Mouse (Mus musculus) gastrocnemius, postnatal 36 days (tissue): ENCODE measurements around the gene Cux2. TPM values are rescaled to one million over a fixed set of nuclear protein-coding genes. Genes with fewer than 3 reads are reported as not detected.

ENCODE experiments used
- DNase-seq, 2 experiments: peaks; one replicate each; pipeline ENCODE4 v3.0.0; 2022
- intact Hi-C: fragments of 180-260 bp; cut with DNase I; formaldehyde crosslinking; loops from one replicate; pipeline ENCODE4 v1.15.1; 2025
- total RNA-seq, 2 experiments: library from RNA; stranded (reverse); gene quantifications; 2 replicates each; pipeline ENCODE4 v1.2.3; 2021

Cux2 gene
- total RNA-seq, 2 experiments from 2014 or later: 1.9 to 2.3 TPM

DNA sequence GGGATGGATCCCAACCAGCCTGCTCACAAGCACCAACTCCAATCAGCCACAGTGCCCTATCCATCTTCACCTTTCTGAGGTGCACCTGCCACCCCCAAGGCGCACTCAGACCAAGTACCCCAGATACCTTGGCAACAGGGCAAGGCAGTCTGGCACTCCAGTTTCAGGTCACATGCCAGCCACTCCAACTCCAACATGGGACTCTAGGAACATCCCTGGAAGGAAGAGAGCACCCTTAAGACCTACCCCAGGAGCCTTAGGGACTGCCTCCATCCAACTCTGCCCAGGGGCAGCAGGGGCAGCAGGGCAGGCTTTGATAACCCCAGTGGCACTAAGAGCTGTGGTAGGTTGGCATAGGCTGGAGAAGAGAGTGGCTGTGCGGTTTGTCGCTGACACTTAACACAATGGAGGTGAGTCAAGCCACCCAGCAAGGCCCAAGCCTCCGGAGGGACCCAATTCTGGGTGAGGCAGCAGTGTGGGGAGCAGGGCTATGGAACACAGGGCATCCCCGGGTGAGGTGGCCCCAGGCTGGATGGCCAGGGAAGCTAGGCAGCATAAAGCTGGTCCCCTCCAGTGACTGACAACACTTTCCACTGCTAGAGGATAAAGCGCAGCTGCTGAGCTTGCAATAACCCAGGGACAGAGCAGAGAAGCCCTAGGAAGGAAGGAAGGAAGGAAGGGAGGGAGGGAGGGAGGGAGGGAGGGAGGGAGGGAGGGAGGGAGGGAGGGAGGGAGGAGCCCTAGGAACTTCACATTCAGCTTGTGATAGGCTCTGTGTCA lies 217.3 kb downstream of the Cux2 start:
- intact Hi-C loops: no loop called here
- DNase-seq: no peak

DNA sequence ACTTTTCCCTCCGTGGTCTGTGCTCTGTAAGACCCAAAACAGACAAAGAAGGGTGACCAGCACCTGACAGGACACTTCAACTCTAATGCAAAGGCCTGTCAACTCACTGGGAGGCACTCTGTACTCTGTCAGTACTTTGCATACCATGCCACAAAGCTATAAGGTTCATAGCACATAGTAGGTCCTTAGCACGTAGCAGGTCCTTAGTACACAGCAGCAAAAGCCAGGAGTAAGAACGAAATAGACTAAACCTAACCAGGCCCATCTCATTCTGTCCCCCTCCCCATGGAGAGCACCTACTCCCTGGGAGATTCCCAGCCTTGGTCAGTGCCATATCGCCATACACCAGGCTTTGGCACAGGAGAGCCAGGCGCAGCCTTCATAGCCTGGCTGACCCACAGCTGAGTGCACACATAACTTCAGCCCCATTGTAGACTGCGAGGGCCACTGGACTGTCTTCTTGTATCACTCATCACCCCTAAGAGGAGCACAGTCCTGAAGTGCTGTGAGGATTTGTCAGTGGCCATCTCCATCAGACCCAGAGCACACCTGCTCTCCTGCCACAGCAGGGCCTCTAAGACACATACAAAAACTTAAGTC lies 218.8 kb downstream of the Cux2 start:
- intact Hi-C loops: no loop called here

DNA sequence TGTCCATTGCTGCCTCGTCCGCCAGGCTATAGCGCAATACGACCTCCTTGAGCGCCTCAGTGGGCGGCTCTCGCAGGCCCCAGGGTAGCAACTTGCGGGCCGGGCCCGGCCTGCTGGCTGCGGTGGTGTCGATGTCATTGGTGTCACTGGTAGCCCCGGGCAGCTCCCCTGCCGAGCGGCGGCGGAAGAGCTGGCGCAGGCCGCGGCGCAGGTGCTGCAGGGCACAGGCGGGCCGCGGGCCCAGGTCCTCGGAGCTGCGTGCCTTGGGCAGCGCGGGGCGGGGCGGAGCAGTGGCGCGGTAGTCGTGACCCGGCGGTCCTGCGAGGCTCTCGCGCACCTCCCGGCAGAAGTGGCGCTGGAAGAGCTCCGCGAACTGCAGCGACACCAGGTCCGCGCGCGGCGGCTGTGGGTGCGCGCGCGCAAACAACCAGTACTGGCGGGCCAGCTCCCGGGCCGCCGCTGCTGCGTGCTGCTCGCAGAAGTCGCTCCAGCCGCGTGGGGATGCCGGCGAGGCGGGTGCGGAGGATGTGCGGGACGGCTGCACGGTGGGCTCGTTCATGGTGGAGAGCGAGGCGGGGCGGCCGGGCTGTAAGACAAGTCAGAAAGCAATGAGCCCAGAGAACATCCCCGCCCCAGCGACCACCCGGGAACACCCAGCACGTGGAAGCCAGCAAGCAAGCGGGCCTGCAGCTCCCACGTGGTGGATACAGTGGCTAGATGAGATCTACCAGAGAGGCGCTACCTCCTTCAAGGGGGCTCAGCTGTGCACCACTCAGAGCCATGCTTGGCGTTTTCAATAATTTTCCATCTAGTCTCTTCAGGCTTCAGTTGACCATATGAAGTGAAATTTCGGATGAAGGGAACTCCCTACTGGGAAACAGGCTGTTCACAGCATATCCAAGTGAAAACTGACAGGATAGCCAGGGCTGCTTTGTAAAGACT lies 221.1 kb downstream of the Cux2 start:
- no peak for DNase-seq
- intact Hi-C loops: no loop called here

More for the DNA sequence above, 218.8 kb downstream of the Cux2 start:
- no peak for DNase-seq

DNA sequence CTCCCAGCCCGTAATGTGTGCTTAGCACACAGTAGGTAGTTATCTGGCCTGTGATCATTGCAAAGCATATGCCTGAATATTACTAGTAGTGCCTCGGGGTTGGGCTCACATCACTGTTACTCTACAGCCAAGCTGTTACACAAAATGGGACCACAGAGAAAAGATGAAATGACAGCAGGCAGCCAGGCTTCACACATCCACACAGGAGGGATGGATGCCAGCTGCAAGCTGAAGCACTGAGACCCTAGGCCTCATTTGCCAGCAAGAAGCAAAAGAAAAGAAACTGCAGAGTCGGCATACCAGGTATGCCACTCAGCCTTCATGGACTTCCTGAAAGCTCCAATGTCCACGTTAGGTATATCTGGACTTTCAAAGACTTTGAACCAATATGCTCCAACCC lies 222.0 kb downstream of the Cux2 start:
- no peak for DNase-seq
- intact Hi-C loops: no loop called here

DNA sequence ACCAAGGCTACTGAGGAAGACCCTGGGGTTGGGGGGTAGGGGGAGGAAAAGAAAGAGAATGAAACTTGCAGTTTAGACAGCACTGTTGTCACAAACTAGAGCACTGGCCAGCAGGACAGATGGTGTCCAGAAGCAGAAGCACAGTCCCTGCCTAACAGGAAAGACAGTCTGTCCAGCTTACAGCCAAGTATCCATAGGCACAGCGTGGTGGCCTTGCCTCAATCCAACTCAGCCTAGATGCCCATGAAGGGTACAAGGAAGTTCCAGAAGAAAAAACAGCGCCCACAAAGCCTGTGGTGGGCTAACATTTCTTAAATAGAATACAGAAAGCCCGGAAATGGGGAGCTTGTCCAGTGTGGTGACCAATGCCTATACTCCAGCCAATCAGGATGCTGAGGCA lies 224.3 kb downstream of the Cux2 start:
- intact Hi-C loops: no loop called here
- DNase-seq: no peak

DNA sequence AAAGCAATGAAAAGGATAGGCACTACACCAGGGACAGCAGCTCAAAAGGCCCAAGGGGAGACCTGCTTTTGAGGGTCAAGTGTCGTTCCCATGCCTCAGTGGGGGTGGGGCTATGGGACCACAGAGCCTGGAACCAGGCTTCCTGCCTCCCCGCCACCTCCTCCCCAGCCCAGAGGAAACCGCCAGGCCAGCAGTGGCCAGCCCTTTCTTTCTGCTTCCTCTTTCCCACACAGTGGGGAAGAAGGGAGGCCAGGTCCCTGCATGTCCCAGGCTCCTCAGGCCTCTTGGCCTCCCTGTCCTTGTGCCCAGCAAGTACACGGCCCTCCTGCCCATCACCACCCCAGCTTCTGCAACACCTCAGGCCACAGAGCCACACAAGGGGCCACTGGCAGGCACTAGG lies 225.8 kb downstream of the Cux2 start:
- peak in 1 of 2 experiments; percentile 17 for DNase-seq
- intact Hi-C loops: no loop called here

DNA sequence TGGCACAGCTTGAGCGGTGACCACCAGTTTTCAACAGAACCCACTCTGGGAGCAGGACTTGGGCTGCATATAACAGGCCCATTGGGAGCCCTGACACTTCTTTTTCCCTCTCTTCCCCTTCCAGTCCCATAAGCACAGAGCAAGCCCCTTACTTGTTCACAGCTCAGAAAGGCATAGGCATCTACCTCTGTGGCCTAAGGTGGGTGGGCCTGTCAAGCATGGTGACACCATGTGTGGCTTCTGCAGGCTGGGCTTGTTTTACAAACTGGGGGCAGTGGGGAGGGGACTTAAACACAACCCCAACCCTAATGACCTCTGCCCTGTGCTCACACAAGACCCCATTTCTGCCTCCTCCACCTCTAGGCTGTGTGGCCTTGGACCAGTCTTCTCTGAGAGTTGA lies 226.2 kb downstream of the Cux2 start:
- DNase-seq: no peak

DNA sequence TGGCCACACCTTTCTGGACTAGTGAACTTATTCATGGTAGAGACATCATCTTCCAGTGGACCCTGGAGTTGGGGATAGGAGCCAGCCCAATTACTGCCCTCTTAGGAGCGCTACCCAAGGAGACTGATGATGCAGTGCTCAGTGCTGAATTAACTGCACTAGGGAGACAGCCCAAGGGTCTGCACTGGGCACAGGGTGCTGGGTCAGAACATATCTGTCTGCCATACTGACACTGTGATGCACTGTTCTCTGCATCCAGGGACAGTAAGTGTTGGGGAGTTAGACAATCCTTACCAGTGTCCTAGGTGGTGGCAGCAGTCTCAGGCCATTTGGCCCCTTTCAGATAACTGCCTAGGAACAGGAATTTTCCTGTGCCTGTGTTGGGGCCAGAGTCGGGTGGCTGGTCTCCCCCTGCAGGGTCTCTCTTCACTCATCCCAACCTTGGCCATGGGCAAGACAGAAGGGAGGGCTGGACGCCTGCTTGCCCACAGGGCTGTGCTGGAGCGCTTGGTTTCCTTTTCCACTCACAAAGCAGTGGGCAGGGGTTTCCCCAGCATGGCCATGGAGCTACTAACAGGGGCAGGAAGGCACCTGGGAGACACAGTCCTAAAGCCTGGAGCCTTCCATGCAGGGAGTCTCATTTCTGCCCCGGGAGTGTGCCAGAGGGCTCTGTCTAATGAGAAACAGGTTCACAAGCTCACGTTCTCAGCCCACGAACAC lies 227.0 kb downstream of the Cux2 start:
- intact Hi-C loops: no loop called here
- DNase-seq: no peak

More for the DNA sequence above, 226.2 kb downstream of the Cux2 start:
- intact Hi-C loops: no loop called here

DNA sequence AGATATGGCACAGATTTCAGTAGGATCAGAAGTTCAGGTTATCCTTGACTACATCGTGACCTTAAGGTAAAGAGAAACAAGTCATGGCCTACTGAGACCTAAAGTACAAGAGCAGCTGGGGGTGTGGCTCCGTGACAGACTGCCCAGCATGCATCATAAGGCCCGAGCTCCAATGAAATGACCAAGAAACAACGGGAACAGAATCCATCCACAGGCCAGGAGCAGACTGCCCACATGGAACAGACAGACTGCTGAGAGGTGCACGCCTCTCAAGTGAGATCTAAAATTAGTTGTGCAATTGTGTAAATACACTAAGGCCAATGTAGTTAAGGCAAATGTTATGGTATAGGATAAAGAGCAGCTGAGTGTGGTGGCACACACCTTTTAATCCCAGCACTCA lies 228.3 kb downstream of the Cux2 start:
- intact Hi-C loops: no loop called here
- no peak for DNase-seq

DNA sequence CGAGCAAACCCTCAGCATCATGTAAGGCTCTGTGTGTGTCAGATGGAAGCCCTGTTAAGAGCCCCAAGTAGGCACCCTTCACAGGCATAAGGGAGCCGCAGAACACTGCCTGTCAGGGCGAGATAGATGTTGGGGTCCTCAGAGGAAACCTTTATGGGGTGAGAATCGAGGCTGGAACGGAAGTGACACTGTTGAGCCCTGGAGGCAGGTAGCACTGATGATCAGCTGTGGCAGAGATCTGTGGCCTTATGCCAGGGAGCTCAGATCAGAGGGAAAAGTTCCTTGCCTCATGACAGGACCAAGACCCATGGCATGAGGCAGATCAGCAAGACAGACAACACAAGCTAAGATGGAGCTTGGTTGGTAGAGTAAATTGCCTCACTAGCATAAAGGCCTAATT lies 228.8 kb downstream of the Cux2 start:
- DNase-seq: no peak
- intact Hi-C loops: no loop called here

DNA sequence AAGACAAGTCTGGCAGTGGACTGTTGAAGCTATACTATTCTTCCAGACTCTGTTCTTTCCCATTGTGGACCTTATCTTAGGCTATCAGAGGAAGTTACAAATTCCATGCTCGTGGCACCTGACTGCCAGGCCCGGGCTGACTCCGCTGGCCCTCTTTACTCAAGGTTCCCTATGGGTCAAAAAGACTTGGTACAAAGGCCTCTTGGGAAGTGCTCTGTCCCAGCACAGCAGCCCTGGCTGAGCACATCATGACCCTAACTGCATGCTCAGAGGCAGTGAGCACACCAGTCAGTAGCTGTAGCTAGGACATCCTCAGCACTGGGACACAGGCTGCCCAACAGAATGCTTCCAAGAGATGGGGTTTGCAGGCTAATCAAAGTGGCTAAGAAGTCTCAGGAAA lies 229.2 kb downstream of the Cux2 start:
- DNase-seq: no peak
- intact Hi-C loops: no loop called here

DNA sequence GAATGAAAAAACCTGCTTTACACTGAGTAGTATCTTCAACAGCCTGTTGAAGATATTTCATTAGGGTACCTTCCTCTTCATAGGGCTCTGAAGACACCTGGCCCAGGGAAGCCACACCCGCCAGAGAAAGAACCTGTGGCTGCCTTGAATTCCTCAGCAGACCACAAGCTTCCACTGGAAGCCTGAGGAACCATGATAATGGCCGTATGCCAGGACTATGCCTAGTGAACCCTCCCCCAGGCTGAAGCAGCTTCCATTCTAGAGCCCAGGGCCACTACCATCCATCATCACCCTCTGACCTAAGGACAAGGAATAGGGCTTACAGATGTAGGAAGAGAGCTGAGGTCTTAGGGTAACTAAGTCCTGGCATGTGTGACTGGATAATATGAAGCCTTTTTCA lies 229.7 kb downstream of the Cux2 start:
- DNase-seq: no peak
- intact Hi-C loops: no loop called here

DNA sequence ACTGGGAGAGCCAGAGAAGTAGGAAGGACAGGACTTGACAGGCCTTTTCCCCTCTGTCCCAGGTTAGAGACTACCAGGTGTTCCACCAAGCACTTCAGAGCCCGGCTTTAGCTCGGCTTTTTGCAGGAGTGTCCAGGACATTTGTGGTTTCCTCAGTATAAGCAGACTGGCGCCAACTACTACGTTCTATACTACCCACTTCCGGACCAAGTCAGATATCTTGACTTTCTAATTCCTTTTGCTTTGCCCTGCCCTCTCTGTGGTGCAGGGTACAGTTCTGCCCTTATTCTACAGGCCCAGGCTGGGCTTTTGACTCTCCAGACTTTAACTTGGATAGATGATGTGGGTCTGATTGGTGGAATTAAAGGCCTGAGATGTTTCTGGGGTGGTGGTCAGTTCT lies 230.3 kb downstream of the Cux2 start:
- DNase-seq: no peak
- intact Hi-C loops: no loop called here

DNA sequence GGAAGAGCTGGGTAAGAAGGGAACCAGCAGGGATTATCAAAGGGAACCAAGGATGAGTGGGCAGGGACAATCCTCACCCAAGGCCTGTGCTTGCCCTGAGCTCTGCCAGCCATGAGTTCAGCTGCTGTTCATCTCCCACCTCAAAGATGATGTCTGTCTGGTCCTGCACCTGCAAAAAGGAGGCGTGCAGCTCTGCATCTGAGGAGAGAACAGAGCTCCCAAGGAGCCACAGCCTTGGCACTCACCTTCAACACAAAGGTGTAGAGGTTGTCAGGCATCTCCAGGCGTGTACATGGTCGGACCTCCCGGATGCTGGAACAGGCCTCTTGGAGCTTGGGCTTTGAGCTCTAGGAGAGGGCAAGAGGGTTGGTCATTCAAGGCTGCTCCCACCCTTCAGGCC lies 231.0 kb downstream of the Cux2 start:
- intact Hi-C loops: no loop called here
- DNase-seq: no peak

DNA sequence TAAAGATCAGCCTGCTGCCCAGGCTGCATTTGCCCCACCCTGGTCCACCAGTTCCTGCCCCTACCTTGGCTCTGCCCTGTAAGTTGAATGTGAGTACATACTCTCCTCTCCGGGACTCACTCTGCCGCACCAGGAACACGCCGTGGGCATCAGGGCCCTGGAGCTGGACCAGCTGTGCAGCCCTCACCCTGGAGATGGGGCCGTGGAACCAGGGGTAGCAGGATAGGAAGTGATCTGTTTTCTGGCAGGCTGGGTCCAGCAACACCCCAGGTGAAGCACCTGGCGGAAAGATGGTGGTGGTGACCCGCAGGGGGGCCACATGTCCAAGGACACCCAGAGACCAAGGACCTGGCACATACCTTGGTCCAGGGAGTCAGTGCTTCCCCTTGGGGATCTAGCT lies 231.5 kb downstream of the Cux2 start:
- intact Hi-C loops: no loop called here

DNA sequence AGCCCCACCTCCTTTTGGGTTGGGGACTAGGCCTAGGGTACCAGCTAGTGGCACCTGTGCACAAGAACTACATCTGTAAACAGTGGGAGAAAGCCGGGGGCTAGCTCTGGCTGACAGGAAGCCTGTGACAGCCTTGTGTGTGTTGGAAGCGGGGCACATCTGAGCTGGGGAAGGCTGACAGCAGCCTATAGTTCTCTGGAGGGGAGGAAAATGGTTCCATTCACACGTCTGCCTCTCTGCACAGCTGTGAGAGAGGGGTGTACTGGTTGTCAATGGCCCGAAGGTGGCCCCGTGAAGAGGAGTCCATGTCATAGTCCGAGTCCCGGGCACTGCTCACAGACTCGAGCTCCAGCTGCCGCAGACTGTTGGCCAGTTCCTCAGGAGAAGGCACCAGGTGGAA lies 232.4 kb downstream of the Cux2 start:
- DNase-seq: no peak
- intact Hi-C loops: no loop called here

More for the DNA sequence above, 231.5 kb downstream of the Cux2 start:
- no peak for DNase-seq

DNA sequence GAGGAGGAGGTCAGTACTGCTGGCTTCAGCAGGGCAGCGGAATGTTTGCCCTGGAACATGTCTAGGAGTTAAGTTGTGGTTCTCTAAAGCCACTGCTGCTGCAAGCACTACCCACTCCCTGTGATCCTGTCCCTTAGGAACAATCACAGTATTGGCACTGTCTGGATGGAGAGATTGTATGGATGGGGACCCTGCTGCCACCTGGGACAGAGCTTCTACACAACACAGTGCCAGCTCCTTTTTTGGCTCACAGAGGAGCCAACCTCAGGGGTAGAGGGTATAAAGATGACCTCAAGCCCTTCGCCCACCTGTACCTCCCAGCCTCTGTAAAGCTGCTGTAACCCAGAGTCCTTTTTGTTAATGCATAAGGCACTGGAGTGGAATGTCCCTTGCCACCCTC lies 233.3 kb downstream of the Cux2 start:
- intact Hi-C loops: no loop called here
- no peak for DNase-seq

DNA sequence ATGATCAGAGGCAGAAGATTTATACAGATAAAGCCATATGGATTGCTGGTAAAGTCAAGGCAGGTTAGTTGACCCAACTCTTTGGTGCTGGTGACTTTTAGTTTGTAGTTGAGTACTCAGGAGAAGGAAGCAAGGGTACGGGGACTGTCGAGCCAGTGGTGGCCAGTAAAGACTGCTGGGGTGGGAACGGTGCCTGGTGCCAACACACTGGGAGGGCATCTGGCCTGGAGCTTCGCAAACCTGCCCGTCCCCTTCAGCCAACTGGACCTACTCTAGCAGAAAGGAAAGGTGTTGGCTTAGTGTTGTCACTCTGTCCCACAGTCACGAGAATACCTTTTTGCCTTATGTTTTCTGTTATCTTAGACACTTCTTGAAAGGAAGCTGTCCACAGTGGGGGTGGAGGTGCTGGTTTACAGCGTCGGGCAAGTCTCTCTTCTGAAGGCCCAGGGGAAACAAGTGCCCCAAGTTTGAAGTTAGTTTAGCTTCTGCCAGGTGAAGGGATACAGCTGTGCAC lies 234.0 kb downstream of the Cux2 start:
- intact Hi-C loops: loop anchor here (2.0 kb wide), 1 partner anchor 27 kb away; no protein-coding TSS in a partner anchor
- no peak for DNase-seq

DNA sequence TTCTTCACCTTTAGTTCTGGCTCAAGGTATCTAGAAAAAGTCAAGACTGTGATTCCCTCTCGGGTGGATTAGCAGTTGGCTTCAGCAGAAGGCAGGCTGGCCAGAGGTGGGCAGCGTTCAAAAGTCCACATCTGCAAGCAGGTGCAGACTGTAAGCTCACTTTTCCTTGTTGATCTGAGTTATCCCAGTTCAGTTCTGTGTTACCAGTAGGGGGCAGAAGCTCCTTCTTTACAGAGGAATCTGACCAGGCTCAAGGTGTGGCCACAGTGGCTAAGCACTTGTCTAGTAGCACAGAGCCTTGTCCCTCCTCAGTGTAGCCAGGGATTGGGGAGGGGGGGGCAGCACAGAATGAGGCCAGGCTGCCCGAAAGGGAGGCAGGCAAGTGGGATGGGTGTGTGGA lies 234.8 kb downstream of the Cux2 start:
- intact Hi-C loops: loop anchor here (2.0 kb wide), 1 partner anchor 28 kb away; no protein-coding TSS in a partner anchor
- peak in 1 of 2 experiments; percentile 69 for DNase-seq

DNA sequence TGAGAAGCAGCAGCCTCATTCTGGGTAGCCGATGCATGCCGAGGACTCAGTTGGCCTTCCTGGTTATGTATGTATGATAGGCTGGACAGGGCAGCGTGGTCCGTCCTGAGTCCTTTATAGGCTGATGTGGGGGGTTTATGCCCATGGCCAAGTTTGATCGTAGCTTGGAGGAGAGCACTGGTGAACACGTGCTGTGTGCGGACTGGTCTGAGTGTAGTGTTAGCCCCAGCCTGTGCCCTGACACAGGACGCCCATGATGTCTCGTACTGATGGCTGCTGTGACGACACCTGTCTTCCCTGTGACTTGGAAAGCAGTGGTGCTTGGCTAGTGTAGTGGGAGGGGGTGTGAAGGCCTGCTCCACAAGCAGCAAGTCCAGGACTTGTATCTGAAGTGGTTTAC lies 236.2 kb downstream of the Cux2 start:
- intact Hi-C loops: loop anchor here (2.0 kb wide), 1 partner anchor 29 kb away; no protein-coding TSS in a partner anchor
- DNase-seq: no peak
